Comparison of ENCODE assay signal across 8 mouse cellular contexts in genomic region chr17:28313212-28313879, GRCm38 (mm10). TPM values are rescaled to one million over a fixed set of nuclear protein-coding genes. Genes with fewer than 3 reads are reported as not detected.
DNase-seq lines count a peak whose midpoint lies in the region; ATAC-seq and TF ChIP-seq lines count a peak whose summit lies in the region.

Gene Fance (plus strand): TSS chr17:28313519.

- WGBS in cerebellum, adult 2 months, result under 1% methylated on average over 69 of the region's 69 CpGs
- WGBS in forebrain, postnatal 0 days, result 1% methylated on average over 60 of the region's 69 CpGs
- WGBS in lung, embryonic 15.5 days, result under 1% methylated on average over 69 of the region's 69 CpGs

- peaks cover 2 to 23% of the 10 kb centered on the region in 2 experiments; a peak in 3 of 4 replicates for H3K36me3 ChIP-seq in MEL (ENCODE audit: control insufficient read depth in 1 of 2, insufficient read depth in 2 of 2, low read length in 2 of 2)
- H3K36me3 ChIP-seq in forebrain, postnatal 0 days (ENCODE audit: insufficient read depth), result peaks cover 15% of the 10 kb centered on the region
- H3K36me3 ChIP-seq in lung, embryonic 15.5 days, result peaks cover 23% of the 10 kb centered on the region

- ATAC-seq in forebrain, postnatal 0 days, result peak; percentile 98
- peak; percentile 98 for ATAC-seq in lung, embryonic 15.5 days (ENCODE audit: borderline replicate concordance, extremely low read depth, low FRiP score, low TSS enrichment)

- H3K79me2 ChIP-seq in MEL (ENCODE audit: control insufficient read depth, insufficient read depth, low read length, poor library complexity), result peaks cover 17% of the 10 kb centered on the region

- no peak for TF ChIP-seq CTCF in MEL (IDR thresholded peaks at IDR 0.05 in 2 of 3, conservative IDR thresholded peaks at IDR 0.05 in 1 of 3; ENCODE audit: control insufficient read depth in 1 of 3, insufficient read depth in 1 of 3, low read depth in 2 of 3, low read length in 3 of 3, poor library complexity in 1 of 3, severe bottlenecking in 1 of 3)
- no peak for TF ChIP-seq CTCF in cerebellum, adult 2 months (IDR thresholded peaks at IDR 0.05; ENCODE audit: borderline replicate concordance, insufficient read depth, low read depth, low read length)
- no peak for TF ChIP-seq CTCF in forebrain, postnatal 0 days (IDR thresholded peaks at IDR 0.05; ENCODE audit: low read depth)

- peak; percentile 7 to 76; a peak in 2 of 4 replicates for TF ChIP-seq POLR2A in MEL (IDR thresholded peaks at IDR 0.05; ENCODE audit: control insufficient read depth in 1 of 2, insufficient read depth in 1 of 2, low read depth in 1 of 2, low read length in 2 of 2, poor library complexity in 1 of 2)
- peak; percentile 73 for TF ChIP-seq POLR2A in cerebellum, adult 2 months (IDR thresholded peaks at IDR 0.05; ENCODE audit: borderline replicate concordance, insufficient read depth, low read length)

- DNase-seq in MEL (ENCODE audit: low read depth, low spot score), result peak; percentile 100
- peak; percentile 92 to 96 for DNase-seq in cerebellum, adult 2 months
- DNase-seq in forebrain, postnatal 0 days, result peak; percentile 98
- peak; percentile 96 for DNase-seq in heart, postnatal 4 days
- DNase-seq in layer of hippocampus, adult 8-10 months (ENCODE audit: low spot score in 2 of 2), result peak; percentile 92 to 94
- peak; percentile 94 for DNase-seq in ovary, adult 18-20 months (ENCODE audit: low spot score)
- DNase-seq in thymus, postnatal 0 days (ENCODE audit: low spot score), result peak; percentile 98

- no peak for TF ChIP-seq RAD21 in MEL (IDR thresholded peaks at IDR 0.05; ENCODE audit: low read depth, low read length)

- no peaks in the 10 kb centered on the region for H3K9me3 ChIP-seq in MEL (replicated peaks; ENCODE audit: insufficient read depth, low read length)
- H3K9me3 ChIP-seq in forebrain, postnatal 0 days (ENCODE audit: low read length), result no peaks in the 10 kb centered on the region
- H3K9me3 ChIP-seq in lung, embryonic 15.5 days, result no peaks in the 10 kb centered on the region

- TF ChIP-seq EP300 in MEL (IDR thresholded peaks at IDR 0.05; ENCODE audit: low read depth in 1 of 2, low read length in 2 of 2), result no peak

- peak within 1 kb of the TSS; percentile 79 for H3K4me2 ChIP-seq in forebrain, postnatal 0 days (ENCODE audit: low read depth)
- H3K4me2 ChIP-seq in lung, embryonic 15.5 days, result peak within 1 kb of the TSS; percentile 75

- H3K4me3 ChIP-seq in MEL (ENCODE audit: control insufficient read depth in 1 of 2, insufficient read depth in 1 of 2, low read depth in 2 of 2, low read length in 2 of 2), result peak within 1 kb of the TSS; percentile 94 to 97
- H3K4me3 ChIP-seq in cerebellum, adult 2 months (replicated peaks; ENCODE audit: insufficient read depth, low read depth, low read length), result peak within 1 kb of the TSS; percentile 72
- peak within 1 kb of the TSS; percentile 79 for H3K4me3 ChIP-seq in forebrain, postnatal 0 days (ENCODE audit: low read depth, low read length)
- peak within 1 kb of the TSS; percentile 69 for H3K4me3 ChIP-seq in lung, embryonic 15.5 days

- H3K9ac ChIP-seq in MEL (ENCODE audit: control insufficient read depth, low read depth, low read length, poor library complexity, severe bottlenecking), result peak within 1 kb of the TSS; percentile 99
- peak within 1 kb of the TSS; percentile 74 for H3K9ac ChIP-seq in forebrain, postnatal 0 days
- peak within 1 kb of the TSS; percentile 81 for H3K9ac ChIP-seq in lung, embryonic 15.5 days

- peaks cover 8 to 25% of the 10 kb centered on the region in 2 experiments; a peak in 3 of 4 replicates for H3K4me1 ChIP-seq in MEL (ENCODE audit: control insufficient read depth in 1 of 2, insufficient read depth in 2 of 2, low read length in 2 of 2)
- H3K4me1 ChIP-seq in cerebellum, adult 2 months (ENCODE audit: control insufficient read depth, insufficient read depth, low read length), result peaks cover 5% of the 10 kb centered on the region; the same call in 1 of the 2 replicates
- peaks cover 4% of the 10 kb centered on the region; the same call in 1 of the 2 replicates for H3K4me1 ChIP-seq in forebrain, postnatal 0 days (ENCODE audit: insufficient read depth)
- H3K4me1 ChIP-seq in lung, embryonic 15.5 days, result peaks cover 21% of the 10 kb centered on the region

- no peaks in the 10 kb centered on the region for H3K27me3 ChIP-seq in MEL (ENCODE audit: control insufficient read depth in 1 of 2, insufficient read depth in 2 of 2, low read length in 2 of 2)
- H3K27me3 ChIP-seq in cerebellum, adult 2 months (ENCODE audit: control insufficient read depth, insufficient read depth, low read length), result no peaks in the 10 kb centered on the region
- H3K27me3 ChIP-seq in forebrain, postnatal 0 days (ENCODE audit: insufficient read depth, low read length), result no peaks in the 10 kb centered on the region
- no peaks in the 10 kb centered on the region for H3K27me3 ChIP-seq in lung, embryonic 15.5 days

- H3K27ac ChIP-seq in MEL (ENCODE audit: control insufficient read depth, low read depth, low read length), result peak within 1 kb of the TSS; percentile 93
- peak within 1 kb of the TSS; percentile 57; the same call in 1 of the 2 replicates for H3K27ac ChIP-seq in cerebellum, adult 2 months (ENCODE audit: insufficient read depth, low read length)
- peak within 1 kb of the TSS; percentile 92 for H3K27ac ChIP-seq in forebrain, postnatal 0 days (ENCODE audit: low read depth, low read length)
- peak within 1 kb of the TSS; percentile 93 for H3K27ac ChIP-seq in lung, embryonic 15.5 days

TF ChIP-seq in MEL, 35 proteins besides CTCF, POLR2A, EP300 and RAD21:
- TF ChIP-seq GATA1 (IDR thresholded peaks at IDR 0.05; ENCODE audit: low read depth, low read length) (no peak), POLR2AphosphoS2 (IDR thresholded peaks at IDR 0.05; ENCODE audit: low read length) (no peak; the same call in 1 of the 2 replicates), JUND (IDR thresholded peaks at IDR 0.05; ENCODE audit: low read depth, low read length) (no peak), NRF1 (IDR thresholded peaks at IDR 0.05; ENCODE audit: insufficient read depth, low read depth, low read length, poor library complexity, severe bottlenecking) (0 out of 2 replicates have a peak, but pooled peaks have one; percentile 7), NELFE (IDR thresholded peaks at IDR 0.05; ENCODE audit: low read depth, low read length) (peak; percentile 92), ZKSCAN1 (IDR thresholded peaks at IDR 0.05; ENCODE audit: low read depth, low read length) (no peak), TBP (IDR thresholded peaks at IDR 0.05; ENCODE audit: low read depth, low read length) (peak; percentile 97), USF2 (IDR thresholded peaks at IDR 0.05; ENCODE audit: borderline replicate concordance in 1 of 2, insufficient read depth in 1 of 2, low read depth in 1 of 2, low read length in 2 of 2) (no peak), UBTF (IDR thresholded peaks at IDR 0.05; ENCODE audit: borderline replicate concordance, insufficient read depth, low read depth, low read length) (no peak), GABPA (IDR thresholded peaks at IDR 0.05; ENCODE audit: low read depth, low read length) (no peak), MXI1 (IDR thresholded peaks at IDR 0.05; ENCODE audit: low read depth, low read length) (peak; percentile 35), MAX (IDR thresholded peaks at IDR 0.05; ENCODE audit: low read length) (no peak), TCF12 (IDR thresholded peaks at IDR 0.05; ENCODE audit: low read depth, low read length) (0 out of 2 replicates have a peak, but pooled peaks have one; percentile 51), USF1 (IDR thresholded peaks at IDR 0.05; ENCODE audit: low read depth, low read length) (peak; percentile 16; the same call in 1 of the 2 replicates), KAT2A (conservative IDR thresholded peaks at IDR 0.05; ENCODE audit: low read depth, low read length) (no peak; the same call in 1 of the 2 replicates), MAFK (IDR thresholded peaks at IDR 0.05; ENCODE audit: borderline replicate concordance, low read depth, low read length) (no peak), CHD2 (IDR thresholded peaks at IDR 0.05; ENCODE audit: low read length) (no peak), SIN3A (IDR thresholded peaks at IDR 0.05; ENCODE audit: low read length) (peak; percentile 78), MYB (IDR thresholded peaks at IDR 0.05; ENCODE audit: low read depth, low read length) (no peak), POLR2AphosphoS5 (IDR thresholded peaks at IDR 0.05; ENCODE audit: borderline replicate concordance, low read depth, low read length) (no peak), SMC3 (IDR thresholded peaks at IDR 0.05; ENCODE audit: low read depth, low read length) (no peak), TAL1 (IDR thresholded peaks at IDR 0.05; ENCODE audit: low read length) (no peak), ZNF384 (IDR thresholded peaks at IDR 0.05; ENCODE audit: low read depth, low read length) (peak; percentile 34; the same call in 1 of the 2 replicates), ETS1 (IDR thresholded peaks at IDR 0.05; ENCODE audit: low read depth, low read length) (0 out of 2 replicates have a peak, but pooled peaks have one; percentile 31), E2F4 (IDR thresholded peaks at IDR 0.05; ENCODE audit: borderline replicate concordance, low read depth, low read length) (no peak; the same call in 1 of the 2 replicates), HCFC1 (IDR thresholded peaks at IDR 0.05; ENCODE audit: low read depth, low read length) (peak; percentile 75), ZMIZ1 (IDR thresholded peaks at IDR 0.05; ENCODE audit: low read depth, low read length) (peak; percentile 81), ELF1 (IDR thresholded peaks at IDR 0.05; ENCODE audit: low read depth, low read length) (peak; percentile 82), RCOR1 (IDR thresholded peaks at IDR 0.05; ENCODE audit: low read depth, low read length) (no peak), BHLHE40 (IDR thresholded peaks at IDR 0.05; ENCODE audit: borderline replicate concordance, low read depth, low read length) (no peak)

RNA-seq across cellular contexts. Expression of gene Fance, which starts in this region (rescaled TPM):
- total RNA-seq in MEL (2012; rRNA removed), result 46.0 and 51.2 TPM in 2 replicates
- 100 to 1,000 TPM; 105 to 382 TPM for polyA plus RNA-seq in MEL (2012; ENCODE audit: insufficient read depth in 1 of 2, insufficient read length in 2 of 2, low read depth in 1 of 2, low replicate concordance in 2 of 2, missing spikeins in 1 of 2)
- 16.5 and 18.4 TPM in 2 replicates for polyA plus RNA-seq in cerebellum, adult 2 months (2012; rRNA removed)
- 32.5 and 35.2 TPM in 2 replicates for total RNA-seq in forebrain, postnatal 0 days (2014; rRNA removed)
- polyA plus RNA-seq in forebrain, postnatal 0 days (2015; fragmentation: Nextera tagmentation; extraction: Ambion mirVana), result 31.2 and 31.4 TPM in 2 replicates
- 10 to 100 TPM; 18.7 to 19.4 TPM for total RNA-seq in heart, postnatal 4 days (2021)
- total RNA-seq in layer of hippocampus, adult 8-10 months (2022), result 10 to 100 TPM; 31.8 to 42.1 (median 34.9) TPM
- 32.8 and 33.3 TPM in 2 replicates for polyA plus RNA-seq in lung, embryonic 15.5 days (2015; fragmentation: Nextera tagmentation; extraction: Ambion mirVana)
- 20.7 and 27.6 TPM in 2 replicates for polyA plus RNA-seq in thymus, postnatal 0 days (2015; fragmentation: Nextera tagmentation; extraction: Ambion mirVana)

Comparison
In these comparisons a context has a peak if more than half of its experiments do, and no peak if none do; other contexts are left out.
1. Peak in every context shown above with its lines: DNase-seq, ATAC-seq, H3K4me3 ChIP-seq and H3K27ac ChIP-seq.